ENCODE assay signal across 8 mouse cellular contexts in the genomic region with DNA sequence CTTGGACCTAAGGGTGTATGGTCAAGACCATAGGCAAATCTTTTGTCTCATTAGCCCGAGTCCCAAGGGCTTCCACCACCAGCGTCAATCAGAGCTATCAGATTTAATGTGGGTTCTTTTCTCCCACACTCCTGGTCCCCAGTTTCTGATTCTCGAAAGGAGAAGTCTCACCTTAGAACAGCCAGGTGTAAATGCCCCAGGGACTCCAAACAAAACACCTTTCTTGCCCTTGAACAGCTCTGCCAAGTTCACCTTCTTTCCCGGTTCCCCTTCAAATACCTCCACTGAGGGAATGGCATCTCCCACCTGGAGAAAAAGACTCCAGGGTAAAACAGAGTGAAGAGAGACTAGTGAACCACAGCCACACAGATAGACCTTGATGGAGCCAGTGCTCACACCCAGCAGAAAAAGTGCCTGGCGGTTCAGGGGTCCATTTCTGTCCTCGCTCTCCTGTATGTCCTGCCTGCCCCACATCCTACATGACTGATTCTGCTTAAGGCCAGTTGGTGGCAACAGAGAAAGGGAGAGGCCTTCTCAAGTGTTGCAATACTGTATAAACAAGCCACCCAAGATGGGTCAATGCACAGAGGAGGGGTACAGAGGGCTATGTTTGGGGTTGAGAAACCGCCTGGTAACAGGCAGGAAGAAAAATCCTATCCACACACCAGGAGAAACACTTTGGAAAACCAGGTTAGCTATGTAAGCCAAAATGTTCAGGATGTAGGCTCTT. TPM values are rescaled to one million over a fixed set of nuclear protein-coding genes. Genes with fewer than 3 reads are reported as not detected.
A peak's percentile ranks its signal among the peaks of the same experiment; 100 is the strongest.
DNase-seq lines count a peak whose midpoint lies in the region; ATAC-seq and TF ChIP-seq lines count a peak whose summit lies in the region.

No protein-coding gene starts in this region.

- H3K4me3 ChIP-seq in erythroblast, embryonic 14.5 days (replicated peaks), result peak overlapping the region; percentile 68
- peak overlapping the region; percentile 72 for H3K4me3 ChIP-seq in bone marrow, adult 2 months (replicated peaks; ENCODE audit: control insufficient read depth, low read depth, low read length)
- H3K4me3 ChIP-seq in hindbrain, embryonic 16.5 days (ENCODE audit: low read length), result peak overlapping the region; percentile 74
- peak overlapping the region; percentile 95 for H3K4me3 ChIP-seq in macrophage (ENCODE audit: inconsistent target)

- H3K27me3 ChIP-seq in erythroblast, embryonic 14.5 days (ENCODE audit: control insufficient read depth), result no peaks in the 10 kb centered on the region
- H3K27me3 ChIP-seq in hindbrain, embryonic 16.5 days (replicated peaks; ENCODE audit: control insufficient read depth, insufficient read depth, low read length), result no peaks in the 10 kb centered on the region

- TF ChIP-seq POLR2A in bone marrow, adult 2 months (IDR thresholded peaks at IDR 0.05; ENCODE audit: borderline replicate concordance, control insufficient read depth, low read depth, low read length), result no peak

- peak overlapping the region; percentile 35 for H3K9ac ChIP-seq in hindbrain, embryonic 16.5 days (ENCODE audit: low read depth, low read length)

- no peak for DNase-seq in yolk sac, embryonic 10.5 days (ENCODE audit: low spot score)
- DNase-seq in frontal cortex, adult 2 months (ENCODE audit: extremely low spot score in 1 of 2, low spot score in 1 of 2), result no peak
- no peak for DNase-seq in adrenal gland, postnatal 25 days

- H3K9me3 ChIP-seq in erythroblast, embryonic 14.5 days (ENCODE audit: control insufficient read depth, low read length), result no peaks in the 10 kb centered on the region
- no peaks in the 10 kb centered on the region for H3K9me3 ChIP-seq in hindbrain, embryonic 16.5 days (ENCODE audit: control insufficient read depth, low read length)

- peaks cover 48% of the 10 kb centered on the region for H3K36me3 ChIP-seq in erythroblast, embryonic 14.5 days (ENCODE audit: control insufficient read depth)
- peaks cover 35% of the 10 kb centered on the region for H3K36me3 ChIP-seq in hindbrain, embryonic 16.5 days (ENCODE audit: control insufficient read depth, insufficient read depth, low read length)
- H3K36me3 ChIP-seq in macrophage (ENCODE audit: inconsistent target), result peaks cover 26% of the 10 kb centered on the region

- 45% methylated on average over 7 of the region's 7 CpGs for WGBS in bone marrow, adult 2 months
- WGBS in hindbrain, embryonic 16.5 days, result 86% methylated on average over 7 of the region's 7 CpGs
- WGBS in macrophage (ENCODE audit: missing documents), result 48% methylated on average over 7 of the region's 7 CpGs

- no peak for ATAC-seq in erythroblast, adult 5-6 weeks (replicated peaks; ENCODE audit: low FRiP score, poor library complexity, severe bottlenecking)
- no peak for ATAC-seq in hindbrain, embryonic 16.5 days

- H3K4me1 ChIP-seq in erythroblast, embryonic 14.5 days (ENCODE audit: control insufficient read depth), result peaks cover 39% of the 10 kb centered on the region
- no peaks in the 10 kb centered on the region; the same call in 1 of the 2 replicates for H3K4me1 ChIP-seq in bone marrow, adult 2 months (ENCODE audit: control insufficient read depth, insufficient read depth, low read length)
- H3K4me1 ChIP-seq in hindbrain, embryonic 16.5 days (ENCODE audit: control insufficient read depth, insufficient read depth, low read depth, low read length), result peaks cover 27% of the 10 kb centered on the region

- peak overlapping the region; percentile 78 for H3K27ac ChIP-seq in bone marrow, adult 2 months (ENCODE audit: control insufficient read depth, insufficient read depth, low read depth, low read length, poor library complexity)
- no peak overlapping the region for H3K27ac ChIP-seq in hindbrain, embryonic 16.5 days (ENCODE audit: low read depth, low read length)
- H3K27ac ChIP-seq in macrophage, result peak overlapping the region; percentile 98

- H3K79me2 ChIP-seq in macrophage (ENCODE audit: inconsistent target), result peaks cover 49% of the 10 kb centered on the region

- TF ChIP-seq CTCF in bone marrow, adult 2 months (IDR thresholded peaks at IDR 0.05; ENCODE audit: control insufficient read depth, insufficient read depth, low read length), result no peak

- H3K4me2 ChIP-seq in hindbrain, embryonic 16.5 days (ENCODE audit: low read length), result peak overlapping the region; percentile 67

RNA-seq across cellular contexts. Expression of a gene that starts 1.5 kb away (rescaled TPM):
- polyA plus RNA-seq in erythroblast, embryonic 14.5 days (2012), result 7.6 and 8.3 TPM in 2 replicates
- total RNA-seq in erythroblast, adult 5-6 weeks (2015; ENCODE audit: low replicate concordance), result 46.7 and 49.5 TPM in 2 replicates
- total RNA-seq in erythroblast, adult 5-6 weeks (2017; ENCODE audit: low replicate concordance), result 22.7 and 49.4 TPM in 2 replicates
- 28.6 and 37.9 TPM in 2 replicates for polyA plus RNA-seq in bone marrow, adult 2 months (2011; ENCODE audit: insufficient read depth, insufficient read length, low replicate concordance, missing spikeins)
- polyA plus RNA-seq in hindbrain, embryonic 16.5 days (2015; fragmentation: Nextera tagmentation; extraction: Ambion mirVana), result 93.9 and 101 TPM in 2 replicates
- total RNA-seq in macrophage (2018; cell fraction: chromatin; rRNA removed), result 10 to 100 TPM; 15.0 to 55.4 (median 28.3) TPM
- total RNA-seq in macrophage (2018; cell fraction: cytosol; rRNA removed), result 100 to 1,000 TPM in 1 of 26 experiments, 10 to 100 TPM in 25; 50.6 to 102 (median 84.3) TPM
- 100 to 1,000 TPM in 1 of 26 experiments, 10 to 100 TPM in 25; 23.1 to 102 (median 67.4) TPM for total RNA-seq in macrophage (2018; cell fraction: nucleus; rRNA removed)
- 70.0 to 96.1 TPM (median 81.1 TPM) in 3 replicates for polyA plus RNA-seq in macrophage (2018)
- polyA plus RNA-seq in frontal cortex, adult 2 months (2012; rRNA removed), result 89.9 and 99.5 TPM in 2 replicates
- 95.2 and 108 TPM in 2 replicates for total RNA-seq in adrenal gland, postnatal 25 days (2021)

RNA-seq across cellular contexts. Expression of a gene that starts 1.9 kb away (rescaled TPM):
- polyA plus RNA-seq in erythroblast, embryonic 14.5 days (2012), result 3.8 and 4.5 TPM in 2 replicates
- total RNA-seq in erythroblast, adult 5-6 weeks (2015; ENCODE audit: low replicate concordance), result 192 and 238 TPM in 2 replicates
- total RNA-seq in erythroblast, adult 5-6 weeks (2017; ENCODE audit: low replicate concordance), result 232 and 266 TPM in 2 replicates
- polyA plus RNA-seq in bone marrow, adult 2 months (2011; ENCODE audit: insufficient read depth, insufficient read length, low replicate concordance, missing spikeins), result 181 and 324 TPM in 2 replicates
- 408 and 532 TPM in 2 replicates for polyA plus RNA-seq in hindbrain, embryonic 16.5 days (2015; fragmentation: Nextera tagmentation; extraction: Ambion mirVana)
- total RNA-seq in macrophage (2018; cell fraction: chromatin; rRNA removed), result 100 to 1,000 TPM in 14 of 26 experiments, 10 to 100 TPM in 12; 23.7 to 378 (median 132) TPM
- total RNA-seq in macrophage (2018; cell fraction: cytosol; rRNA removed), result 1,000 to 10,000 TPM in 6 of 26 experiments, 100 to 1,000 TPM in 20; 242 to 1,163 (median 634) TPM
- 100 to 1,000 TPM in 22 of 26 experiments, 10 to 100 TPM in 4; 59.1 to 620 (median 234) TPM for total RNA-seq in macrophage (2018; cell fraction: nucleus; rRNA removed)
- 147 to 393 TPM (median 352 TPM) in 3 replicates for polyA plus RNA-seq in macrophage (2018)
- 322 and 340 TPM in 2 replicates for polyA plus RNA-seq in frontal cortex, adult 2 months (2012; rRNA removed)
- total RNA-seq in adrenal gland, postnatal 25 days (2021), result 196 and 278 TPM in 2 replicates

RNA-seq across cellular contexts. Expression of a gene that starts 13.6 kb away (rescaled TPM):
- polyA plus RNA-seq in erythroblast, embryonic 14.5 days (2012), result 0.51 and 0.55 TPM in 2 replicates
- total RNA-seq in erythroblast, adult 5-6 weeks (2015; ENCODE audit: low replicate concordance), result 3.1 and 5.2 TPM in 2 replicates
- total RNA-seq in erythroblast, adult 5-6 weeks (2017; ENCODE audit: low replicate concordance), result 2.4 and 4.2 TPM in 2 replicates
- polyA plus RNA-seq in bone marrow, adult 2 months (2011; ENCODE audit: insufficient read depth, insufficient read length, low replicate concordance, missing spikeins), result 25.1 and 27.2 TPM in 2 replicates
- polyA plus RNA-seq in hindbrain, embryonic 16.5 days (2015; fragmentation: Nextera tagmentation; extraction: Ambion mirVana), result 17.7 and 17.8 TPM in 2 replicates
- total RNA-seq in macrophage (2018; cell fraction: chromatin; rRNA removed), result 100 to 1,000 TPM in 19 of 26 experiments, 10 to 100 TPM in 7; 69.4 to 227 (median 145) TPM
- total RNA-seq in macrophage (2018; cell fraction: cytosol; rRNA removed), result 10 to 100 TPM; 19.1 to 43.0 (median 29.9) TPM
- 100 to 1,000 TPM in 3 of 26 experiments, 10 to 100 TPM in 23; 55.8 to 110 (median 84.3) TPM for total RNA-seq in macrophage (2018; cell fraction: nucleus; rRNA removed)
- polyA plus RNA-seq in macrophage (2018), result 11.0 to 32.7 TPM (median 31.3 TPM) in 3 replicates
- polyA plus RNA-seq in frontal cortex, adult 2 months (2012; rRNA removed), result 67.7 and 70.5 TPM in 2 replicates
- total RNA-seq in adrenal gland, postnatal 25 days (2021), result 44.2 and 44.6 TPM in 2 replicates

RNA-seq across cellular contexts. Expression of a gene that starts 17.2 kb away (rescaled TPM):
- not detected in 2 replicates for polyA plus RNA-seq in erythroblast, embryonic 14.5 days (2012)
- total RNA-seq in erythroblast, adult 5-6 weeks (2015; ENCODE audit: low replicate concordance), result not detected in 2 replicates
- total RNA-seq in erythroblast, adult 5-6 weeks (2017; ENCODE audit: low replicate concordance), result not detected in 2 replicates
- polyA plus RNA-seq in bone marrow, adult 2 months (2011; ENCODE audit: insufficient read depth, insufficient read length, low replicate concordance, missing spikeins), result 2.6 TPM in 1 of 2 replicates, not detected in the other
- polyA plus RNA-seq in hindbrain, embryonic 16.5 days (2015; fragmentation: Nextera tagmentation; extraction: Ambion mirVana), result 2.9 and 3.3 TPM in 2 replicates
- not detected for total RNA-seq in macrophage (2018; cell fraction: chromatin; rRNA removed)
- not detected for total RNA-seq in macrophage (2018; cell fraction: cytosol; rRNA removed)
- total RNA-seq in macrophage (2018; cell fraction: nucleus; rRNA removed), result not detected
- polyA plus RNA-seq in macrophage (2018), result not detected in 3 replicates
- 11.9 and 16.0 TPM in 2 replicates for polyA plus RNA-seq in frontal cortex, adult 2 months (2012; rRNA removed)
- not detected in 2 replicates for total RNA-seq in adrenal gland, postnatal 25 days (2021)

RNA-seq across cellular contexts. Expression of a gene that starts 26.3 kb away (rescaled TPM):
- polyA plus RNA-seq in erythroblast, embryonic 14.5 days (2012), result not detected in 2 replicates
- total RNA-seq in erythroblast, adult 5-6 weeks (2015; ENCODE audit: low replicate concordance), result not detected in 2 replicates
- not detected in 2 replicates for total RNA-seq in erythroblast, adult 5-6 weeks (2017; ENCODE audit: low replicate concordance)
- not detected in 2 replicates for polyA plus RNA-seq in bone marrow, adult 2 months (2011; ENCODE audit: insufficient read depth, insufficient read length, low replicate concordance, missing spikeins)
- 14.4 and 19.1 TPM in 2 replicates for polyA plus RNA-seq in hindbrain, embryonic 16.5 days (2015; fragmentation: Nextera tagmentation; extraction: Ambion mirVana)
- total RNA-seq in macrophage (2018; cell fraction: chromatin; rRNA removed), result not detected
- not detected for total RNA-seq in macrophage (2018; cell fraction: cytosol; rRNA removed)
- not detected for total RNA-seq in macrophage (2018; cell fraction: nucleus; rRNA removed)
- not detected in 3 replicates for polyA plus RNA-seq in macrophage (2018)
- polyA plus RNA-seq in frontal cortex, adult 2 months (2012; rRNA removed), result 22.3 and 30.5 TPM in 2 replicates
- 0.12 TPM in 1 of 2 replicates, not detected in the other for total RNA-seq in adrenal gland, postnatal 25 days (2021)

Comparison
In these comparisons a context has a peak if more than half of its experiments do, and no peak if none do; other contexts are left out.
1. RNA of a gene that starts 1.9 kb away (polyA plus RNA-seq): 408 to 532 TPM in hindbrain, embryonic 16.5 days, 181 to 324 TPM in bone marrow, adult 2 months, 322 to 340 TPM in frontal cortex, adult 2 months and 147 to 393 TPM in macrophage; 3.8 to 4.5 TPM in erythroblast, embryonic 14.5 days; every median in the first group is over 10 times any median in the second.
2. Peak in every context shown above with its lines, with median percentiles within 50 percentile points of each other: H3K4me3 ChIP-seq.